Mouse (Mus musculus): ENCODE measurements around the gene Lamtor3.

- TF ChIP-seq CTCF (IDR thresholded peaks at IDR 0.05; ENCODE audit: borderline replicate concordance, insufficient read depth, low read depth, low read length): no peak
- no peak for TF ChIP-seq POLR2A (IDR thresholded peaks at IDR 0.05; ENCODE audit: borderline replicate concordance, insufficient read depth, low read length)
These were observed 14.4 kb downstream of the Lamtor3 start for GRCm38 (mm10) chr3:137932748-137933147.
